Mouse (Mus musculus): ENCODE measurements around the gene Pygl. TPM values are rescaled to one million over a fixed set of nuclear protein-coding genes. Genes with fewer than 3 reads are reported as not detected.

The Pygl gene
- 1 to 10 TPM; 3.1 to 4.7 TPM for total RNA-seq (2021)

DNA sequence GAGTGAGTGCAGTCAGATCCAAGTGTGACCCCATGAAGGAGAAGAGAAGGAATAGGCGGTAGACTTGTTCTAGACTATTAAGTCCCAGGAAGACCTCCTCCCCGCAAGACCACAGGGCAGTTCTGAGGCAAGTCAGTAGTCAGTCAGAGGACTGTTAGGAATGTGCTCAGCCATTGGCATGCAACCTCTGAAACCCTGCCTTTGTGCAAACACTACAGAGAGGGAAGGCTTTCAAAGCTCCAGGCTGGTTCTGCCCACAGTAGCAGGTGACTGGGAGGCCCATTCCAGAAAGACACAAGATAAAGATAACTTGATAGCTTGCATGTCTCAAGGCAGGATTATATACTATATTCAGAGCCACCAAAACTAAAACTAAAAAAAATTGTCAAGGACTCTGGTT, at the start of gene Pygl:
Gene Pygl, minus strand, starts transcription at position 195 of the 400 bp plus-strand sequence.
- intact Hi-C loops (cut with DNase I): loop anchor here (10.0 kb wide), 1 partner anchor 204 kb away; no protein-coding TSS in a partner anchor
- DNase-seq: no peak

DNA sequence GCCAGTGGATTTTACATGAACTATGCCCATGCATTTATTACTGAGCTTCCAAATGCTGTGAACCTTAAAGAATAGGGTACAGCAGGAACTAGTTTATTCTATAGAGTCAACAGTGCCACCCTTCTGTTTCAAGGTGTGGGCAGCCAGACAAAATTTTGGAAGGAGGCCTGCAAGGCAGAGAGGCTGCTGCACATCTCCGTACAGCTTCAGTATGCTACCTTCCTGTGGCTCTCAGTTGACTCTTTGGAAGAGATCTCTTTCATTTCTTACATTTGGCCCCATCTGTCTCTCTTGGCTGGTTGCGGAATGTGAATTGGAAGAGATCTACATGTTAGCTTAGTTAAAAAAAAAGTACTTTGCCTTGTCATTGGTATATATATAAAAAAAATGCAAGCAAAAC, 49.6 kb upstream of the Pygl start:
- intact Hi-C loops (cut with DNase I): no loop called here

DNA sequence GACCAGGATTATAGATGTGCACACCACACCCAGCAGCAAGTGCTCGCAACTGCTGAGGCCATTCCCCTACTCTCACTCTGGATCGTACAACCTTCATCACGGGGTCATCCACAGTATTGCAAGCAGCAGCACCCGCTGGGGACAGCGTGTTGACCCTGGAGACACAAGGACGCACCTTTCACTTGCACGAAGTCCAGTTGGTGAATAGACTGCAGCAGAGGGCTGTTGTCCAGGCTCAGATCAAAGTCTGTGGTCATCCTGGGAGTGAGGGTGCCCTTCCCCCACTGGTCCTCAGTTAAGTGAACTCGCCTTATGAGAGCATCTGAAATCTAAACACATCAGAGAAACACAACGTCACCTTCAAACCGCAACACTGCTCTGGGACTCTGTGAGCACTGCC, 49.1 kb upstream of the Pygl start:
- intact Hi-C loops (cut with DNase I): no loop called here
- DNase-seq: no peak

More for the DNA sequence above, 49.6 kb upstream of the Pygl start:
- no peak for DNase-seq

DNA sequence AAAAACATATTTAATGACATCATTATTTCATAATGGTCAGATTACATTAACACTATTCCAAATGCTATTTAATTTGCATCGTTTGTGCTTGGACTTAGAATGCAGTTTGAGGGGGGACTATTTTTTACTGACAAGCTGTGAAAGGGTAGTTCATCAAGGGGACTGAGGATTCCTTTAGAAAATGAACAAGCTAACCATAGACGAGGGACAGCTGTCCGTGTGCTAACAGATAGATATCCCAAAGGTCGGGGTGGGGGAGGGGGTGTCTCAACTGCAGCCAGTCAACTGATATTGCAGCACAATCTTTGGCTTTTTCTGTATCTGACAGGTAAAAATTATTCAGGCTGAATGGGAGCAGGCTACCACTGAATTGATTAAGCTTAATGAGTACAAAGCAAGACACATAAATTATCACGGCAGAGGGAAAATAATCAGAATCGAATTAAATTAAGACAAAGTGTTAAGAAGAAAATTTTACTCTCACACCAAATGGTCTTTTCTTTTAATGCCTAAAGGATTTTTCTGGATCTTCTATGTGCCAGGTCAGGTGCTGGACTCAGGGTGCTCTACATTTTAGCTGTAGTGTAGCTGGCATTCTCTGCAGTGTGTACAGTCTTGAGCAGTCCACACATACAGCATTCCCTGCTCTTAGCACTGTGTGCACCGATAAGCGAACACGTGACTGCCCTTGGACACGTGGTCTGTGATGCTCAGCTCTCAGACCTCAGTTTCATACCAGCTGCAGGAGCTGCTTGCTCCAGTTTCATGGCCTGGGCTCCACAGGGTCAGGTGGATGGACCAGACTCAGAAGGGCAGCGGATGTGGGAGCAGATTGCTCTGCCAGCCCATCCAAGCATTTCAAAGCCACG, 46.0 kb upstream of the Pygl start:
- no peak for DNase-seq
- intact Hi-C loops (cut with DNase I): no loop called here

DNA sequence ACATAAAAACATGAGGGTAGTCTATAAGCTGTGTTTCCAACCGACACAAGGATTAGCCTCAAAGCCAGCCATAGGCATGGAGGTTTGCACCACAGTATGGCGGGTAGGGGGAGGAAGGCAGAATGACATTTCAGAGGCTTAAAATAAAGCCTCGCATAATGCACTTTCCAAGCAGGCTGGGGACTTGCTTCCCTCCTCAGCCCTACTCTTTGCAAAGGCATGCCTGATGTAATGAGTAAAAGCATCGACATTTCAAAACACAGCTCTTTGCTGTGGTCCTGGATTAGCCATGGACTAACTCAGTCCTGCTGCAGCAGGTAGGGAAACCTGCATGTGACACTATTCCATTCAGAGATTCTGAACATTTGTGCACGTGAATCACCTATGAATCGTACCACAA, 38.4 kb upstream of the Pygl start:
- intact Hi-C loops (cut with DNase I): no loop called here
- no peak for DNase-seq

DNA sequence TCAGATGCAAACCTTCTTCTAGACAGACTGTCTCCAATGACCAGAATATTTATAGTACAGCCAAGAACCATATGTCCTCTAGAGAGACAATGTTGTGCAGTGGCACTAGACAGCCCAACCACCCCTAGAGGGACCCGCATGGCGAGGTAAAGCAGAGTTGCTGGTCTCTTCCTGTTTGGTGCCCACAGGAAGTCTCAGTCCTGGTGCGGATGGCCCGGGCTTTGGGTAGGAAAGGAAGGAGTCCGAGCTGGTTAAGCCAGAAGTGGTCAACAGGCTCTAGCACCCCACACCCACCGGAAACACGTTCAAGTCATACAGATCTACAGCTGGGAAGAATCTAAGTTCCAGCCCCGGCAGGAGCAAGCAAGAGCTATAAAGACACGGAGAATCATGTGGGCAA, 36.0 kb upstream of the Pygl start:
- DNase-seq: no peak
- intact Hi-C loops (cut with DNase I): no loop called here

DNA sequence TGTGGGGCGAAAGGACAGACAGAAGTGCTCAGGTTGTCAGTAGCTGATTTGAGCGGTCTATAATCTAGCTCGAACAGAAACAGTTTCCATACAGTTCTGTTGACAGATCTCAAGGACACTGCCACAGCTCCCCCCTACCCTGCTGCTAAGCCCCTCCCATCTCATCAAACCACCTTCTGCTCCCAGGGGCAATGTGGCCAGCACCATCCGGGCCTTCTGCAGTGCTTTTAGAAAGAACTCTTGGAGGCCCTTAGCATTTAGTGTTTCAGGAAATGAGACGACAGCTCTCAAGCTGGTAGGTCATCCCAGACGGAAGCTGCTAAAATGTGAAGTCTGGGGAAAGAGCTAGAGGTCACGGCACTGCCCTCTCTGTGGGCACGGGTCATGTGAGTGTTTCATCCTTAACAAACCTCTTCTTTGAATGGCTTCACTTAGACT, 35.2 kb upstream of the Pygl start:
- no peak for DNase-seq
- intact Hi-C loops (cut with DNase I): no loop called here

DNA sequence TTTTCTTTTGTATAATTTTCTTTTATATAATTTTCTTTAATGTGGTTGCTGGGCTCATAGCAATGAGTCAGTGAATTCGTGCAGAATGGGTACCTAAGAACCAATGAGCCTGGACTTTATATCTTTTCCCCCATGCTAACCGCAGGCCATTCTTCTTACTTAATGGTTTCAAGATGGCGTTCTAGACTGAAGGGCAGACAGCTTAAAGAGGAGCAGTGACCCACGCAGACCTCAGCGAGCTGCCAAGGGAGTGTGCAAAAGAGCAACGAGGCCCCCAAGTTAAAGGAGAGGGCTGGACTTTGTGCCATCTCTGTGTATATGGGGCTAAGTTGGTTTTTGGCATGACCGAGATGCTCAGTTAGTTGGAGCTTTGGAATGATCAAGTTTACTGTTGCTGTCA, 32.4 kb upstream of the Pygl start:
- intact Hi-C loops (cut with DNase I): no loop called here
- no peak for DNase-seq

DNA sequence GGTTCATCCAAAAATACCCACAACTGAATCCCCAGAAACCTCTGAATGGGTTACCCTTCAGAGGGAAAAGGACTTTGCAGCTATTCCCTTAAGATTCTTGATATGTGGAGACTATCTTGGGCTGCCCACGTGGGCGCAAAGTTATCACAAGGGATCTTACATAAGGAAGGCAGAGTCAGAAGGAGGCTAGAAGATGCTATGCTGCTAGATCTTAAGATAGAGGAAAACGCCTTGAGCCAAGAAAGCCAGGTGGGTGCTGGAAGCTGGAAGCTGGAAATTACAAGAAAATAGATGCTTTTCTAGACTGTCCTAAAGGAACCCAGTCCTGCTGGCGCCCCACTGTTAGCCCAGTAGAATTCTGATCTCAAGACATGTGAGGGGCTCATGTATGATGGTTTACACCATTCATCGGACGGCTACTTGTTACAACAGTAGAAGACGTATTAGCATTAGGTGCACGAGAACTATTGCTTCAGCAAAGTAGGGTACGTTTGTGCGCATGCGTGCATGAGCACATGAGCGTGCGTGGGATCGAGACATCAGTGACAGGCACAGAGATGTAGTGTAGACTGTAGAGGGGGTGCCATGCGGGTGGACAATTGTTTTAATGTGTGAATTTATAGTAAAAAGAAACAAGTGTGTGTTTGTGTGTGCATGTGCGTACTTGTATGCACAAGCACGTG, 31.1 kb upstream of the Pygl start:
- DNase-seq: no peak
- intact Hi-C loops (cut with DNase I): no loop called here

DNA sequence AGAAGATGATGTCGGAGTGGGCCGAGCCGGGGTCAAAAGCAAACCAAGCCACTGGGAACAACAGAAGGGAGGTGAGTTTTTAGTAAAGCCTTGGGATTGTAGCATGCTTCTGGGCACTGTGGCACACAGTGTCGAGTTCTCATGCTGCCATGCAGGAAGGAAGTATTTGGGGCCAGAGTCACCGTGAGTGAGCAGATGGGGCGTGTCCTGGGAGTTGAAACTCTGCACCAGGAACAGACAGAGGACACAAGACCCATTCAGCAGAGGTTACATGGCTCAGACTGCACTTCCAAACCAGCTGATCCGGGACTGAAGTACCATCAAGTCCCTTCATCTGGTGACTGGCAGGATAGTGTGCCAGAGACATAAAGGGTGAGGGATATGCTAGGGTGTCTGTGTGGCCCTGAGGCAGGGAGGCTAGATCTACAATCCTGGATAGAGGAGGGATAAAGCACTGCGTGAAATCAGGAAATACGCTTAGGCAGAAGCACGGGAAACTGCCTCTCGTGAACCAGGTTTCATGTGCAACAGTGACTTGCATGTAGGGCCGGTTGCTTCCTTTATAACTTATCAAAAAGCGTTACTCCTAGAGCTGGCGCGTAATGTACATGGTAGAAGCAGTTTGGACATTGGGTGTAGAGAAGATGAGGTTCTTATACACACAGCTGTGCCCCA, 20.1 kb upstream of the Pygl start:
- no peak for DNase-seq
- intact Hi-C loops (cut with DNase I): no loop called here

DNA sequence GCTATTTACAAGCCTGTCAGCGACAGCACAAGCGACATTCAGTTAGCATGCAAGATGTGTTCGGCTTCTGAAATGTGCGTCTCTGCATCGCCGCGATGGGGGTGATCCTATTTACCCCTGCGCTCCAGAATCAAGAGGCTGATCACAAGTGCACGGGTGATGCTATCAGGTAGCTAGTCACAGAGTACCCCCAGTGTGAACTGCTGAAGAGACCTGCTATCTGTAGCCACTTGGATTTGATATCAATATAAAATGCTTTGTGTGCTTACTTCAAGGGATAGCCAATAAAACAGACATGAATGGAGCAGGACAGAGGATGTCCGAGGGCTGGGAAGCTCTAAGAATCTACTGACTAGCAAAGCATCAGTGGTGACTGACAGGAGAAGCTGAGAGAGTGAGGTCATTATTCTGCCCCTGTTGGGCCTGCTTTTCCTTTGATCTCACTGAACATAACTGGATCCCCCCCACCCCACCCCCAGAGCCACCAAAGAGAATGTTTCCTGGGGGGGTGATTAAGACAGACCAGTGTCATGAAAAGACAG, 18.4 kb upstream of the Pygl start:
- intact Hi-C loops (cut with DNase I): no loop called here
- no peak for DNase-seq

DNA sequence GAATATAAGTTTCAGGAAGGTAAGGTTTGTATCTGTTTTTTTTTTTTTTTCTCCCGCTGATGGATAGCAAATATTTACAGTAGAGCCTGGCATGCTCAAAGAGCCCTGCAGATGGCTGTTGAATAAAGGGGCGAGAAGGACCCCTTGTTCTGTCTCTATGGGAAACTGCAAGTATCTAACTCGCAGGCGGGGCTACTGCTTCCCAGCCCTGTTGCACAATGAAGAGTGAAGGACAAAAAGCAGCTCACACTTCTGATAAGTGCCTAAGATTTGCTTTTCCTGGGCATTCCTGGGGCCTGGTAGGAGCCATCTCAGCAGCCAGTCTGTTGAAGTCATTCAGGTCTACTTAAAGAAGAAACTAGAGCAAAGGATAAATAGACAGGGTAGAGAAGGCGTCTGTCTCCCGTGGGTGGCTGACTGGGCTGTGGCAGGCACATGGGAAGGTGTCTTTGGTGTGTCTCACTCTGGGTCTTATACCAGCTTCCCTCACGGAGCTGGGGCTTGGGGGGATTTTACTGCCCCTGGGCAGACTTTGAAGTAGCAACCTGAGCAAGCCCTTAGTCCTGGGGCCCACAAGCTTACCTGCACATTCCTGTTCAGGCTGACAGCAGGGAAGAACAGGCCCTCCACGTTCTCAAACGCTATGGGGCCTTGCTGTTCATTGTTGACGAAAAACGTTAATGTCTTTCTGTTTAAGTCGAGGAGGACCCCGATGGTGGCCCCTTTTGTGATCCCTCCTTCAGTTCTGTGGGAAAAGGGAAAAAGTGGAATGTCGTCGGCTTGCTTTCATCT, 16.6 kb upstream of the Pygl start:
- intact Hi-C loops (cut with DNase I): no loop called here
- DNase-seq: no peak

DNA sequence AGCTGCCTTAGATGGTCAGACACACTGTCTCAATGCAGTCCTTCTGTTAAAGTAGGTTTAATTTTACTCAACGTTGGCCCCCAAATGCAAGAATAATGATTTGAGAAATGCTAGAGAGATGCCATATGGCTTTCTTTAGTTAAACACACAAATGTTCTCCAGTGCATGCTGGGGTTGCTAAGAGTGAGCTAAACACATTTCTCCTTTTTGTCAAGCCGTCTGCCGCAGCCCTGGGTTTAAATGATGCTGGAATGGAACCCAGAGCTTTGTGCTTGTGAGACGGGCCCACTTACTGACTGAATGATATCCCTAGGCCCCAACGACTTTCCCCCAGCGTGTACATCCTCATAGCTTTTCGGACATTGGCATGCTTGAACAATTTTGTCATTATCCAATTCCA, 11.3 kb upstream of the Pygl start:
- intact Hi-C loops (cut with DNase I): no loop called here
- no peak for DNase-seq

DNA sequence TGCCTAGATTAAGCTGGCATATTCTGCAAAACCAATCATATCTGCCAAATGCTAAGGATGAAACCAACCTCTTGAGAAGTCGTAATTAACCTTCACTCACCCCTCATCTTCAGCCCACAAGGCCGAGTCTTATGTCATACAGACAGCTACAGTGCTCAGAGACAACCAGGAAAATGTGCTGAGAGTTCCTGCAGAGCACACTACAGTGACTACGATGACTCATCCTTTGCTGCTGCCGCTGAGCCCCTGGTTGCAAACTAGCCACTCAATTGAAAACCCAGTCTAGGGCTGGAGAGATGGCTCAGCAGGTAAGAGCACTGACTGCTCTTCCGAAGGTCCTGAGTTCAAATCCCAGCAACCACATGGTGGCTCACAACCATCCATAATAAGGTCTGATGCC, 8.5 kb upstream of the Pygl start:
- no peak for DNase-seq
- intact Hi-C loops (cut with DNase I): loop anchor here (10.0 kb wide), 1 partner anchor 195 kb away; no protein-coding TSS in a partner anchor

DNA sequence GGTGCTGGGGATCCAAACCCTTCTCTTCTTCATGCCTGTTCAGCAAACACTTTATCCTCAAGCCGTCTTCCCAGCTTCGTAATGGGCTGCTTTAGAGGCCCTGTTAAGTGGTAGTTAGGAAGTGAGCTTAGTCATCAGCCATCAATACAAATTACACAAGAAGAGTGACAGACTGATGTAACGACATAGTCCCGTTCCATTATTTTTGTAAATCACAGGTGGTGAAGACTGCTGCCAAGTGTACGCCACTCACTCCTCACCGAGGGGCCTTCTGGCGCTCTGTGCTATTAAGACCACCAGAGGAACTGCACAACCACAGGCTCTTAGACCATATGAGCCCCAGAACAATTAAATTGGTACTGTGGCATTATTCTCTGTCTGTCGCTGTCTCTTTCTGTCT, 7.3 kb upstream of the Pygl start:
- no peak for DNase-seq
- intact Hi-C loops (cut with DNase I): loop anchor here (10.0 kb wide), 1 partner anchor 196 kb away; no protein-coding TSS in a partner anchor

DNA sequence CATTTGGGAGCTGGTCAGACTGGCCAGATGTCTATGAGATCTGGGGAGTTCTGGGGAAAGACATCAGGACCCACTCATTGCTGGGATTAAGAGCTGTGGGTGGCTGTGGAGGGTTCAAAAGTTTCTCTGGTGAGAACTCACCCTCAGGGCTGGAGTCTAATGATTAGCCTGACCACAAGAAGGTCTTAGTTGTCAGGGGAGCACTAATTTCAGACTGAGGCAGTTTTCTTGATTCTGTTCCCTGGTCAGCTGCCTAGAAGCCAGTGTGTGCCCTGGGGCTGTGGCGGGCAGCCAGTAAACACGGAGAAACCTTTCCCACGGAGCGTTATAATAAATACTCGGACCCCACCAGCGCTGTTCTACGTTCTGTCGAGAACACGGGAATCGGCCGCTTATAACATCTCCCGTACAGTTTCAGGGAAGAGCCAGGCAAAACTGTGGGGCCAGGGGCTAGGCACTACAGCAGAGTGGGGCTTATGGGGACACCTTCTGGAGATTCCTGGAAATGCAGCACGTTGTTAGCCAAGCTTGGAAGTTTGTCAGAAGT, 3.7 kb upstream of the Pygl start:
- DNase-seq: peak; percentile 79
- intact Hi-C loops (cut with DNase I): loop anchor here (10.0 kb wide), 1 partner anchor 200 kb away; no protein-coding TSS in a partner anchor

DNA sequence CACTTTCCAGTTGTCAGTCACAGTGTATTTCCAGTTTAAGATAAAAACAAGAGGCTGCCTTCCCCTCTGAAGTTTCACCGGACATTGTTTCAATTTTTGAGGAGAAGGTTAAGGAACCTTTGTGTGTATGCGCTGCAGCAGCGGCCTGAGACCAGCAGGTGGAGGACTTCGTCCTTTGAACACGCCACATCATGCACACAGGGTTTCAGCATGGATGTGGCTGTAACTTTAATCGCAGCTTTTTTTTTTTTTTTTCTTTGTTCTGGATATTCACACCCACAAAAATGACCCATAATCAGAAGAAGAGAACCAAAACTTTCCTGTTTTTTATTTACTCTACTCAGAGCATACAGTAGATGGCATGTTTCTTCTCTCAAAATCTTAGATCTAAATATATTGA, 3.1 kb upstream of the Pygl start:
- intact Hi-C loops (cut with DNase I): loop anchor here (10.0 kb wide), 1 partner anchor 200 kb away; no protein-coding TSS in a partner anchor
- peak; percentile 56 for DNase-seq

DNA sequence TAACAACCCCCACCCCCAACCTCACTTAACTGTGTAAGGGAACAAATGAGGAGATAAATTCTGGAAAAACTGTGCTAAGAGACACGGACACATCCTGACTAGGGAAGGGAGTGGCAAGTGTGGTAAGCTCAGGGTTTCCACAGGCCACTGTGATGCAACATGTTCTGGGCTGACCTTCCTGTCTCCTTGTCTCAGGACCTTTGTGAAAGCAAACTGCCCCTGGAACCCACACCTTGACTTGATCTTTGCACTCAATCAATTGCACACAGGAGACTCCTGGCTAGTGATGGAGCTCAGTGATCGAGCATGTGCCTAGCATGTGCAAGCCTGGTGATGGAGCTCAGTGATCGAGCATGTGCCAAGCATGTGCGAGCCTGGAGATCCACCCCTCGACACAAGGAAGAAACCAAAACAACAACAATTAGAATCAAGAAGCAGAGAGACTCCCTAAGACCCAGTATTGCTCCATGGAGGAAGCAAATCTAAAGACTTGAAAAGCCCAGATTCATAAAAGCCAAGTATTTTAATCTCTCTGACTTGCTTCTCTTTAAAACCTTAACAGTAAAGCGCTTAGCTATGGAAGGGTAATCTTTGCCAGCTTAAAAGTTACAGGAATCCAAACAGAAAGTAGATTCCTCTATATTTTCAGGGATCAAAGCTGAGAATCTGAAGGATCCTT, 2.5 kb upstream of the Pygl start:
- intact Hi-C loops (cut with DNase I): loop anchor here (10.0 kb wide), 1 partner anchor 201 kb away; no protein-coding TSS in a partner anchor
- no peak for DNase-seq

DNA sequence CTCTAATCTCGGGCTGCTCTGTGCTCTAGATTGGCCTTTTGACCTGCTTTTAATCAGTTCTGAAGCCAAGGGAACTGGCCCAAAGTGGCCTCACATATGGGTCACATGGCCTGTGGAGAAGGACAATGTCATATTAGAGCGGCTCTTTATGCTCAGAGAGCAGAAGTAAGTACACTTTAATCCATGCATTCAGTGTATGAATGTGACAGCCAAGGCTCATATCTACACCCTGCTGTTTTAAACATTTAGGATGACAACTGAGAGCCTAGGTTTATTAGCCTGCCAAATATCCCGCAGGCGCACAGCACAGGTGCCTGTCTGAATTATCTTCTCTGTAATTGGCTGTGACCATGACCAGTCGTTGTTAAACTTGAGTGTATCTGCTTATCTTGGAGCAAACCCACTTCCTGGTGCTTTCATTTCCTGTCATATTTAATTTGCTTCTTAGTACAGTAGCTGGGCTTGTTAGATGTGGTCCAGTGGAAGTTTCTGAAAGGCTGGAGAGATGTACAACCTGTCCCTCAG, 794 bp upstream of the Pygl start:
- intact Hi-C loops (cut with DNase I): loop anchor here (10.0 kb wide), 1 partner anchor 203 kb away; no protein-coding TSS in a partner anchor
- DNase-seq: peak; percentile 31
